Mouse (Mus musculus) heart, embryonic 11.5 days (tissue): ENCODE measurements at regions not wholly inside any gene's neighbourhood (a gene's known extent, or its start where the extent isn't known, plus 50 kb on each side); places are given as distances from the start of the nearest gene placed in this dataset.

ENCODE experiments used
- ATAC-seq: fragments of 200-750 bp; cut with Nextera tagmentation; replicated peaks from 2 replicates; pipeline ENCODE4 v1.8.0; 2017; ENCODE audit warnings: moderate library complexity; ENCODE audit not compliant: insufficient number of reproducible peaks, low FRiP score, low TSS enrichment
- H3K27ac ChIP-seq: fragments of 300-500 bp; sonication (generic); 2 replicates; pipeline ENCODE4 v1.5.1; 2014; ENCODE audit warnings: mild to moderate bottlenecking, low read depth, low read length
- H3K27me3 ChIP-seq: fragments of 300-500 bp; sonication (generic); 2 replicates; pipeline ENCODE4 v1.6.1; 2014; ENCODE audit warnings: mild to moderate bottlenecking, low read length, mixed read lengths; ENCODE audit not compliant: control insufficient read depth, insufficient read depth
- H3K36me3 ChIP-seq: fragments of 300-500 bp; sonication (generic); 2 replicates; pipeline ENCODE4 v1.6.1; 2014; ENCODE audit warnings: mild to moderate bottlenecking, low read length, moderate library complexity, mixed read lengths; ENCODE audit not compliant: control insufficient read depth, insufficient read depth
- H3K4me1 ChIP-seq: fragments of 300-500 bp; sonication (generic); 2 replicates; pipeline ENCODE4 v1.6.1; 2014; ENCODE audit warnings: low read length; ENCODE audit not compliant: control insufficient read depth, insufficient read depth
- H3K4me2 ChIP-seq: fragments of 300-500 bp; sonication (generic); 2 replicates; pipeline ENCODE4 v1.6.1; 2014; ENCODE audit warnings: mild to moderate bottlenecking, moderate library complexity
- H3K4me3 ChIP-seq: fragments of 300-500 bp; sonication (generic); 2 replicates; pipeline ENCODE4 v1.5.1; 2014; ENCODE audit warnings: low read depth, low read length
- H3K9ac ChIP-seq: fragments of 300-500 bp; sonication (generic); 2 replicates; pipeline ENCODE4 v1.6.1; 2014; ENCODE audit warnings: mild to moderate bottlenecking, low read depth, low read length, moderate library complexity
- H3K9me3 ChIP-seq: fragments of 300-500 bp; sonication (generic); replicated peaks from 2 replicates; pipeline ENCODE4 v1.6.1; 2016; ENCODE audit warnings: low read length; ENCODE audit not compliant: control insufficient read depth
- WGBS: fragments of 180-500 bp; shearing (Covaris S2); extraction: QIAGEN DNeasy Blood & Tissue Kit; methylation state at CpG from one replicate; pipeline ENCODE4 v1.1.7; 2014; ENCODE audit not compliant: insufficient replicate concordance; 5-methylcytosine and 5-hydroxymethylcytosine counted together

DNA sequence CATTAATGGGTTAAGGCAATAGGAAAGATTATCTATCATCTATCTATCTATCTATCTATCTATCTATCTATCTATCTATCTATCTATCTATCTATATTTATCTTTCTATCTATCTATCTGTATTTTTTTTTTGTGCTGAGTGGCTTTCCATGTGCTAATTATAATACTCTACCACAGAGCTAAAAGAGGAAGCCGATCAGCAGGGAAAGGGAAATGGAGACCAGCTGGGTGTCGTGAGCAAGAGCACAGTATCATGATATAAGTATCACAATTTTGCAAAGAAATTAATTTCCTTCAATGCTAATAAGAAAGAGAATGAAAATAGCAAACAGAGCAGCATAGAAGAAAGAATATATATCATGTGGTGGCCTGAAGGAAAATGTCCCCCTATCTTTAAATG is 69.6 kb downstream of the Cldn1 start:
- 70% methylated on average over 2 of the region's 2 CpGs for WGBS
- no peak overlapping the region for H3K4me3 ChIP-seq
- H3K36me3 ChIP-seq = no peaks in the 10 kb centered on the region
- H3K27ac ChIP-seq = no peak overlapping the region
- H3K9ac ChIP-seq = no peak overlapping the region
- H3K9me3 ChIP-seq = no peaks in the 10 kb centered on the region
- no peak overlapping the region for H3K4me2 ChIP-seq
- H3K27me3 ChIP-seq = no peaks in the 10 kb centered on the region
- H3K4me1 ChIP-seq = no peaks in the 10 kb centered on the region
- ATAC-seq = no peak

- no peaks in the 10 kb centered on the region for H3K9me3 ChIP-seq
- no peak overlapping the region for H3K9ac ChIP-seq
- 54% methylated on average over 2 of the region's 2 CpGs for WGBS
- ATAC-seq = no peak
- H3K4me2 ChIP-seq = no peak overlapping the region
- no peak overlapping the region for H3K4me3 ChIP-seq
- H3K27ac ChIP-seq = no peak overlapping the region
- H3K4me1 ChIP-seq = no peaks in the 10 kb centered on the region
- no peaks in the 10 kb centered on the region for H3K36me3 ChIP-seq
- H3K27me3 ChIP-seq = no peaks in the 10 kb centered on the region
Observed at GRCm38 (mm10) chr16:26291692-26292091, 79.9 kb downstream of the Cldn1 start.

- 83% methylated on average over 1 of the region's 1 CpGs for whole genome bisulfite sequencing
- H3K4me1 ChIP-seq = no peaks in the 10 kb centered on the region
- H3K9me3 ChIP-seq = no peaks in the 10 kb centered on the region
- H3K36me3 ChIP-seq = no peaks in the 10 kb centered on the region
- H3K4me2 ChIP-seq = no peak overlapping the region
- ATAC-seq = no peak
- H3K9ac ChIP-seq = no peak overlapping the region
- H3K4me3 ChIP-seq = no peak overlapping the region
- no peak overlapping the region for H3K27ac ChIP-seq
- H3K27me3 ChIP-seq = no peaks in the 10 kb centered on the region
Observed at GRCm38 (mm10) chr16:26285627-26286026, 86.0 kb downstream of the Cldn1 start.

- H3K4me1 ChIP-seq = no peaks in the 10 kb centered on the region
- H3K27me3 ChIP-seq = no peaks in the 10 kb centered on the region
- no peak overlapping the region for H3K4me2 ChIP-seq
- no peaks in the 10 kb centered on the region for H3K9me3 ChIP-seq
- ATAC-seq = no peak
- H3K4me3 ChIP-seq = no peak overlapping the region
- no peaks in the 10 kb centered on the region for H3K36me3 ChIP-seq
- H3K27ac ChIP-seq = no peak overlapping the region
- WGBS = 86% methylated on average over 6 of the region's 6 CpGs
- no peak overlapping the region for H3K9ac ChIP-seq
Observed at GRCm38 (mm10) chr16:26284713-26285112, 86.9 kb downstream of the Cldn1 start.

DNA sequence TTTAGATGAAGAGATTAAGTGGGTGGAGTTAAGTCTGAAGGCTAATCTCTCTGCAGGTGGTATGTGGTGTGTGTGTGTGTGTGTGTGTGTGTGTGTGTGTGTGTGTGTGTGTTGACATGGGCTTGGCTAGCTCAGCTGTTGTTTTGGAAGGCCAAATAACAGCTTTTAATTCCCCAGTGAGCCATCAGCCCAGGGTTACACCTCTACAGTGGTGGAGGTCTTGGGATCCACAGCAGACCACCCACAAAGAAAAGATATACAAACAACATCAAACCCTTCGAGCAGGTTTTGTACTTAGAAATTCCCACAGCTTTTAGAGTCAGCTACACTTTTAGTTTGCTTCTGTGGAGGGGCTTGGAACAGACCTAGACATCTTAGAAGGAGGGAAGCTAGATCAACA is 89.2 kb downstream of the Cldn1 start:
- no peak overlapping the region for H3K4me3 ChIP-seq
- H3K27ac ChIP-seq = no peak overlapping the region
- H3K4me1 ChIP-seq = no peaks in the 10 kb centered on the region
- no peaks in the 10 kb centered on the region for H3K9me3 ChIP-seq
- H3K4me2 ChIP-seq = no peak overlapping the region
- no peaks in the 10 kb centered on the region for H3K36me3 ChIP-seq
- no peaks in the 10 kb centered on the region for H3K27me3 ChIP-seq
- 22% methylated on average over 1 of the region's 1 CpGs for WGBS
- ATAC-seq = no peak
- no peak overlapping the region for H3K9ac ChIP-seq

GRCm38 (mm10) chr16:26281496-26281895 is 90.1 kb downstream of the Cldn1 start:
- Histone ChIP-seq H3K9me3 (no peaks in the 10 kb centered on the region), H3K4me2 (no peak overlapping the region), H3K27ac (no peak overlapping the region), H3K4me1 (no peaks in the 10 kb centered on the region), H3K9ac (no peak overlapping the region), H3K4me3 (no peak overlapping the region), H3K27me3 (no peaks in the 10 kb centered on the region), H3K36me3 (no peaks in the 10 kb centered on the region)
- WGBS = 71% methylated on average over 2 of the region's 2 CpGs
- no peak for ATAC-seq

DNA sequence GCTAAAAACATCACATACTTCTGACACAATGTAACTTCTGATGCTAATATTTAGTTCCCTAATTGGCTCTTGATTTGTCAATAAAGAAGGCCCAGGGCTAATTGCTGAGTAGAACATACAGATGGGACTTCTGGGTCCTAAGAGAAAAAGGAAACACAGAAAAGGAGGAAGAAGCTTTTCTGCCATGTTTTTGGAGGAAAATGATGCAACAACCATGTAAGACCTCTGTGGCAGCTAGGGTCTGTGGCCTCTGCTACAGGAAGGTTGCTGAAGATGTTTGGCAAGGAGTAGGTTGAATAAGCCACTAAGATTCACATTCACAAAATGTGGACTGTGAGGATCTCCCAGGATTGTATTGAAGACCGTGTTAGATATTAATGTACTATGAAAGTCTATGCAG is 94.9 kb downstream of the Cldn1 start:
- H3K4me1 ChIP-seq = no peaks in the 10 kb centered on the region
- H3K9ac ChIP-seq = no peak overlapping the region
- no peaks in the 10 kb centered on the region for H3K9me3 ChIP-seq
- no peaks in the 10 kb centered on the region for H3K36me3 ChIP-seq
- no peak overlapping the region for H3K4me2 ChIP-seq
- H3K27me3 ChIP-seq = no peaks in the 10 kb centered on the region
- WGBS = 81% methylated on average over 1 of the region's 1 CpGs
- H3K4me3 ChIP-seq = no peak overlapping the region
- H3K27ac ChIP-seq = no peak overlapping the region
- no peak for ATAC-seq

DNA sequence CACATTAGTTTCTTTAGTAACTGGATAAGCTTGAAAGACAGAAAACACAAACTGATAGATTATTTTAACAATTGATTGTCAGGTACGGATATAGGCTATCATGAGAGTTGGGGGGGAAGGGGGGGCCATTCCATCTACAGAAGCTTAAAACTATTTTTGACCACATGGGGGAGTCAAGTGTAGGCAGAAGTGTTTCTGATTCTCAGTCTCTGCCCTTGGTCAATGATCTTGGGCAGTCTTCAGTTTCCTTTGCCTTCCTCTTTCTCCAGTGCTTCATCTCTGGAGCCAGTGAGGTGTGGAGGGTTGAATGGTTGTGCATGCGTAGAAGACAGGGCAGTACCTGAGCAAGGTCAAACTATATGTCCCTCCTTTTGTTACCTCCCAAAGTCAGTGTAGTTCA is 118.8 kb downstream of the Cldn1 start:
- Histone ChIP-seq H3K27ac (no peak overlapping the region), H3K36me3 (no peaks in the 10 kb centered on the region), H3K4me3 (no peak overlapping the region), H3K9ac (no peak overlapping the region), H3K4me2 (no peak overlapping the region), H3K9me3 (no peaks in the 10 kb centered on the region), H3K27me3 (no peaks in the 10 kb centered on the region), H3K4me1 (no peaks in the 10 kb centered on the region)
- ATAC-seq = no peak
- 56% methylated on average over 2 of the region's 2 CpGs for WGBS

- Histone ChIP-seq H3K27me3 (no peaks in the 10 kb centered on the region), H3K4me3 (no peak overlapping the region), H3K4me1 (no peaks in the 10 kb centered on the region), H3K4me2 (no peak overlapping the region), H3K9ac (no peak overlapping the region), H3K36me3 (no peaks in the 10 kb centered on the region), H3K27ac (no peak overlapping the region), H3K9me3 (no peaks in the 10 kb centered on the region)
- WGBS = 63% methylated on average over 5 of the region's 5 CpGs
- ATAC-seq = no peak
Observed at GRCm38 (mm10) chr16:26251698-26252097, 119.9 kb downstream of the Cldn1 start.
